Mouse (Mus musculus) midbrain, embryonic 11.5 days (tissue): Measurements from ENCODE around the gene Tnfsfm13. TPM values are rescaled to one million over a fixed set of nuclear protein-coding genes. Genes with fewer than 3 reads are reported as not detected.
A peak's percentile ranks its signal among the peaks of the same experiment; 100 is the strongest.

Source experiments
- ATAC-seq: fragments of 200-750 bp; cut with Nextera tagmentation; 2 replicates; pipeline ENCODE4 v1.8.0; 2017; ENCODE audit warnings: moderate TSS enrichment, moderate library complexity; ENCODE audit not compliant: low FRiP score
- DNase-seq: peaks from one replicate; pipeline ENCODE4 v3.0.0; 2015; ENCODE audit warnings: low spot score; ENCODE audit errors: missing footprints
- H3K27ac ChIP-seq: fragments of 300-500 bp; sonication (generic); 2 replicates; pipeline ENCODE4 v1.5.1; 2014; ENCODE audit warnings: low read depth, low read length
- H3K27me3 ChIP-seq: fragments of 300-500 bp; sonication (generic); 2 replicates; pipeline ENCODE4 v1.6.1; 2014; ENCODE audit warnings: mild to moderate bottlenecking, low read length, moderate library complexity, mixed read lengths; ENCODE audit not compliant: control insufficient read depth, insufficient read depth
- H3K36me3 ChIP-seq: fragments of 300-500 bp; sonication (generic); 2 replicates; pipeline ENCODE4 v1.6.1; 2014; ENCODE audit warnings: mild to moderate bottlenecking, low read length, moderate library complexity, mixed read lengths; ENCODE audit not compliant: control insufficient read depth, insufficient read depth
- H3K4me1 ChIP-seq: fragments of 300-500 bp; sonication (generic); 2 replicates; pipeline ENCODE4 v1.6.1; 2014; ENCODE audit warnings: low read length; ENCODE audit not compliant: control insufficient read depth, insufficient read depth
- H3K4me2 ChIP-seq: fragments of 300-500 bp; sonication (generic); 2 replicates; pipeline ENCODE4 v1.6.1; 2014; ENCODE audit warnings: mild to moderate bottlenecking, moderate library complexity
- H3K4me3 ChIP-seq: fragments of 300-500 bp; sonication (generic); 2 replicates; pipeline ENCODE4 v1.5.1; 2014; ENCODE audit warnings: low read depth, low read length
- H3K9ac ChIP-seq: fragments of 300-500 bp; sonication (generic); 2 replicates; pipeline ENCODE4 v1.6.1; 2014; ENCODE audit warnings: low read length
- H3K9me3 ChIP-seq: fragments of 300-500 bp; sonication (generic); 2 replicates; pipeline ENCODE4 v1.6.1; 2016; ENCODE audit warnings: low read length; ENCODE audit not compliant: control insufficient read depth
- WGBS: fragments of 180-500 bp; shearing (Covaris S2); extraction: QIAGEN DNeasy Blood & Tissue Kit; methylation state at CpG from one replicate; pipeline ENCODE4 v1.1.7; 2014; 5-methylcytosine and 5-hydroxymethylcytosine counted together
- polyA plus RNA-seq: library from polyadenylated mRNA; unstranded; fragments of >200 nt; fragmentation: Nextera tagmentation; extraction: Ambion mirVana; gene quantifications from 2 replicates; pipeline ENCODE4 v1.2.1, GENCODE M21; 2014

The Tnfsfm13 gene
- polyA plus RNA-seq, 1 experiment from 2014 or later: 0.78 TPM

DNA sequence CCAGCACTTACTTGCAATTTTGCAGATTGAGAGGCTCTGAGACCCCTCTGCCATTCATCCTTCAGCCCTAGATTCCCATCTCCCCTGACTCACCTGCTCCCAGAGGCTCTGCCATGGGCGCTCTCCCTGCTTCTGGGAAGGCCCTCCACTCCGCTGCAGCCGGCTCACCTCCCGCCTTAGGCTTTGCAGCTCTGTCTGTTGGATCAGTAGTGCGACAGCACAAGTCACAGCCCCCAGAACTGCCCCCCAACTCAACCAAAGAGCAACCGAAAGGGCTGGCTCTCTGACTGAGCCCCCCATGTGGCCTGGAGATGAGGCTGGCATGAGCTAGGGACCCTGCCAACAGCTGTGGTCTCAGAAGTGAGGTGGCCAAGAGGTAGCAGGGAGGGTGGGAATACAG is 11.0 kb downstream of the Tnfsfm13 start:
- WGBS: 77% methylated on average over 6 of the region's 6 CpGs
- Histone ChIP-seq H3K9me3 (no peaks in the 10 kb centered on the region), H3K9ac (no peak overlapping the region; the same call in 1 of the 2 replicates), H3K36me3 (peaks cover 3% of the 10 kb centered on the region; the same call in 1 of the 2 replicates), H3K4me1 (peaks cover 16% of the 10 kb centered on the region), H3K27ac (no peak overlapping the region), H3K4me3 (no peak overlapping the region), H3K4me2 (no peak overlapping the region), H3K27me3 (no peaks in the 10 kb centered on the region)
- DNase-seq (peak; percentile 59), ATAC-seq (no peak)

- peak; percentile 79 for DNase-seq
- Histone ChIP-seq H3K4me2 (no peak overlapping the region), H3K36me3 (peaks cover 6% of the 10 kb centered on the region; the same call in 1 of the 2 replicates), H3K9ac (no peak overlapping the region; the same call in 1 of the 2 replicates), H3K9me3 (no peaks in the 10 kb centered on the region), H3K4me3 (no peak overlapping the region), H3K27ac (no peak overlapping the region), H3K4me1 (peaks cover 16% of the 10 kb centered on the region), H3K27me3 (no peaks in the 10 kb centered on the region)
- WGBS: 85% methylated on average over 12 of the region's 12 CpGs
- ATAC-seq: no peak
Observed at GRCm38 (mm10) chr11:69684128-69684745, 11.7 kb downstream of the Tnfsfm13 start.

DNA sequence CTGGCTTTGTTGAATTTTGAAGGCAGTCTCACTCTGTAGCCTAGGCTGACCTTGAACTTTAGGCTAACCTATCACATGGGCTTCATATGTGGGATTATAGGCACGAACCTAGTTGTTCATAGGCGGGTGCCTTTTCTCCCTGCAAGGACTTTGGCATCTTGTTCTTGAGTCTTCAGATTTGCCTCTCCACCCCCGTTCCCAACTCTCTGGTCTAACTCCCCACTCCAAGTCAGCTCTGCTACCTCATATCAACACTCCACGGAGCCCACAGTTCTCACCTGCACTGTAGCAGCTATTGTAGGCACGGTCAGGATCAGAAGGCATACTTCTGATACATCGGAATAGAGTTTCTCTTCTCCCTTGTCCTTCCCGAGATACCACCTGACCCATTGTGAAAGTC is 12.3 kb downstream of the Tnfsfm13 start:
- no peak for ATAC-seq
- Histone ChIP-seq H3K4me3 (no peak overlapping the region), H3K9me3 (no peaks in the 10 kb centered on the region), H3K4me1 (peaks cover 16% of the 10 kb centered on the region), H3K36me3 (peaks cover 6% of the 10 kb centered on the region; the same call in 1 of the 2 replicates), H3K27me3 (no peaks in the 10 kb centered on the region), H3K4me2 (no peak overlapping the region), H3K27ac (no peak overlapping the region), H3K9ac (no peak overlapping the region)
- WGBS: 81% methylated on average over 7 of the region's 7 CpGs
- peak; percentile 68 for DNase-seq

DNA sequence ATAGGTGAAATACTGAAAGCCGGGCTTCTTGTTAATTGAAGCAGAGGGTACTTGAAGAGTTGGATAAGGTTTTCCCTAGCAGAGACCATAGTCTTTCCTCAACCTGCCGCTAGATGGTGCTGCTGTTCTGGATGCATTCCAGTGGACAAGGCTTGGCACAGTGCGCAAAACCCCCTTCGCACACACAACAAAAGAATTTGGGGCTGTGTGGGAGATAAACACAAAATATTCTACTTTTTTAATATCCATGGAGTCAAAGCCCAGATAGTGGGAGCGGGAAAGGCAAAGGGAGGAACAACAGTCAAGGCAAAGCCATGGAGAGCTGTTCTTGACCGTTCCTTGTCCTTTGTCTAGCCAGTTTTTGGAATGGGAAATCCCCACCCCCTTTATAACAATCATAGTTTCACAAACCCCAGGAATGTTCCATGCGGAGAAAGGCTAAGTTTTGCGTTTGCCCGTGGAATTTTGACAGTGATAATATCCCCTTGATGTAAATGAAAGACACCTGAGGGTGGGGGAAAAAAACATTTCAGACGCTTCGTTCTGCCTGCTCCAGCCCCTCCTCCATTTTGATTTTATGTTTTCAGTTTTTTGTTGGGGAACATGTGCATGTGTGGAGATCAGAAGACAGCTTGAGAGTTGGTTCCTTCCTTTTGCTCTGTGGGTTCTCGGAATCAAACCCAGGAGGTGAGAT is 12.9 kb downstream of the Tnfsfm13 start:
- DNase-seq: peak; percentile 98
- H3K4me1 ChIP-seq: peaks cover 16% of the 10 kb centered on the region
- 29% methylated on average over 12 of the region's 12 CpGs for WGBS
- H3K4me2 ChIP-seq: peak overlapping the region; percentile 25; the same call in 1 of the 2 replicates
- H3K27me3 ChIP-seq: no peaks in the 10 kb centered on the region
- no peak overlapping the region for H3K27ac ChIP-seq
- H3K9ac ChIP-seq: peak overlapping the region; percentile 50
- peaks cover 6% of the 10 kb centered on the region; the same call in 1 of the 2 replicates for H3K36me3 ChIP-seq
- ATAC-seq: peak; percentile 41; the same call in 1 of the 2 replicates
- no peaks in the 10 kb centered on the region for H3K9me3 ChIP-seq
- H3K4me3 ChIP-seq: no peak overlapping the region

GRCm38 (mm10) chr11:69682209-69682839 is 13.6 kb downstream of the Tnfsfm13 start:
- Histone ChIP-seq H3K4me1 (peaks cover 16% of the 10 kb centered on the region), H3K9me3 (no peaks in the 10 kb centered on the region), H3K27me3 (no peaks in the 10 kb centered on the region), H3K4me2 (peak overlapping the region; percentile 93), H3K9ac (peak overlapping the region; percentile 88), H3K4me3 (peak overlapping the region; percentile 84), H3K27ac (peak overlapping the region; percentile 77), H3K36me3 (peaks cover 6% of the 10 kb centered on the region; the same call in 1 of the 2 replicates)
- ATAC-seq (peak; percentile 35), DNase-seq (peak; percentile 97)
- WGBS: 30% methylated on average over 24 of the region's 24 CpGs

- H3K27me3 ChIP-seq: no peaks in the 10 kb centered on the region
- H3K27ac ChIP-seq: peak within 1 kb of the TSS; percentile 77
- ATAC-seq (peak; percentile 95), DNase-seq (peak; percentile 100)
- 1% methylated on average over 78 of the region's 80 CpGs for WGBS
- H3K9me3 ChIP-seq: no peaks in the 10 kb centered on the region
- H3K4me1 ChIP-seq: peaks cover 16% of the 10 kb centered on the region
- H3K4me3 ChIP-seq: peak within 1 kb of the TSS; percentile 84
- peak within 1 kb of the TSS; percentile 93 for H3K4me2 ChIP-seq
- peaks cover 9% of the 10 kb centered on the region for H3K36me3 ChIP-seq
- peak within 1 kb of the TSS; percentile 88 for H3K9ac ChIP-seq
Observed at GRCm38 (mm10) chr11:69681314-69682208, 14.3 kb downstream of the Tnfsfm13 start, which contains the start of gene Senp3. Gene Senp3 (minus strand): TSS chr11:69682084.

DNA sequence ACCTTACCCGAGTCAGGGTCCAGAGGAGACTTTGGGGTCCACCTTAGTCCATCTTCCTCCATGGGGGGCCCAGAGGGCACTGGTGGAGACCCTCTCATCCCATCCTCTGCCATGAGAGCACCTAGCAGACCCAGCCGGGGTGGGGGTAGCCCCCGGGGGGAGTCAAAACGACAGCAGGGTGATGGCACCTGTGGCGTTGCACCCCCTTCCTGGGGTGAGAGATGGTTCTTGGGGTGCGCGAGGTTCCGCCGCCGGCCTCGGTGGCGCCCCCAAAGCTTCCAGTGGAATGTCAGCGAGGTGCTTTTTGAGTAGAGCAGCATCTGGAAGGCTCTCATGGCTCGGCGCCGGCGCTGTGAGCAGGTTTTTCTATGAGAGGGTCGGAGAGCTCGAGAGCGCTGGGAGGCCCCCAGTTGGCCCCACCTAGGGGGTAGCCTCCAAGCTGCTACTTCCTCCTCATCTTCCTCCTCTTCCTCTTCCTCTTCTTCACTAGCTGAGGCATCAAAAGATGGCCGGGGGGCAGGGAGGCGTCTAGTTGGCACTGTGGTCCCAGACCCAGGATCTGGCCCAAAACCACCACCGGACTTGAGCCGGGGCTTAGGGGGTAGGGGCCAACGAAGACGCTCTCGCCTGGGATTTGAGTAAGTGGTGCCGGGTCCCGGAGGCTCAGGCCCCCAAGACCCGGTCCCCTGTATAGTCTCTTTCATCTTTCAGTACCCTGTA is 15.6 kb downstream of the Tnfsfm13 start:
- ATAC-seq: no peak
- peak overlapping the region; percentile 93 for H3K4me2 ChIP-seq
- H3K4me1 ChIP-seq: peaks cover 14% of the 10 kb centered on the region
- H3K27ac ChIP-seq: no peak overlapping the region
- H3K9ac ChIP-seq: no peak overlapping the region
- H3K27me3 ChIP-seq: no peaks in the 10 kb centered on the region
- WGBS: 92% methylated on average over 30 of the region's 30 CpGs
- H3K36me3 ChIP-seq: peaks cover 13% of the 10 kb centered on the region
- peak overlapping the region; percentile 84; the same call in 1 of the 2 replicates for H3K4me3 ChIP-seq
- H3K9me3 ChIP-seq: no peaks in the 10 kb centered on the region
- DNase-seq: peak; percentile 80

GRCm38 (mm10) chr11:69679144-69679543 is 16.8 kb downstream of the Tnfsfm13 start:
- DNase-seq (no peak), ATAC-seq (no peak)
- Histone ChIP-seq H3K4me3 (no peak overlapping the region), H3K4me1 (peaks cover 14% of the 10 kb centered on the region), H3K9me3 (no peaks in the 10 kb centered on the region), H3K27me3 (no peaks in the 10 kb centered on the region), H3K36me3 (peaks cover 14% of the 10 kb centered on the region), H3K4me2 (no peak overlapping the region), H3K27ac (no peak overlapping the region), H3K9ac (no peak overlapping the region)
- 100% methylated on average over 2 of the region's 2 CpGs for WGBS
